Mouse (Mus musculus) lung, postnatal 0 days (tissue): ENCODE results near the gene 1700021F05Rik.
"Not testable (repeated sequence)": the region's sequence is repeated elsewhere in the genome, so short reads cannot be mapped to it uniquely, and the experiment has no call there.

ENCODE experiments used
- CTCF ChIP-seq: IDR thresholded peaks from 2 replicates; pipeline ENCODE4 v1.5.1; 2016; ENCODE audit warnings: antibody characterized with exemption, mild to moderate bottlenecking
- EP300 ChIP-seq: IDR thresholded peaks from 2 replicates; pipeline ENCODE4 v1.6.1; 2016; ENCODE audit warnings: antibody characterized with exemption, mild to moderate bottlenecking, control low read depth

DNA sequence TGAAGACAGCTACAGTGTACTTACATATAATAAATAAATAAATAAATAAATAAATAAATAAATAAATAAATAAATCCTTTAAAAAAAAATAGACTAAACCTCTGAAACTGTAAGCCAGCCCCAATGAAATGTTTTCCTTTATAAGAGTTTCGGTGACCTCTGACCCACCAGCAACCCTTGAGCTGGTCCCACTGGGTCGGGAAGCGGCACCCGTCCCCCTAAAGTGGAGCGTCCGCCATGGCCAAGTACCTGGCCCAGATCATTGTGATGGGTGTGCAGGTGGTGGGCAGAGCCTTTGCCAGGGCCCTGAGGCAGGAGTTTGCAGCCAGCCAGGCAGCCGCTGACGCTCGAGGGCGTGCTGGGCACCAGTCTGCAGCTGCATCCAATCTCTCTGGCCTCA is 16.9 kb downstream of the 1700021F05Rik start, which contains the start of gene Gm9803:
- TF ChIP-seq CTCF, EP300: not testable (repeated sequence)
